Mouse (Mus musculus): ENCODE measurements around the gene Slc22a5.
"Not testable (repeated sequence)": the region's sequence is repeated elsewhere in the genome, so short reads cannot be mapped to it uniquely, and the experiment has no call there.

Slc22a5 gene

GRCm38 (mm10) chr11:53891505-53892451 lies at the start of gene Slc22a5:
Slc22a5 (minus strand) TSS chr11:53891660.
- peak; percentile 100 for DNase-seq (ENCODE audit: low read depth, low spot score)

DNA sequence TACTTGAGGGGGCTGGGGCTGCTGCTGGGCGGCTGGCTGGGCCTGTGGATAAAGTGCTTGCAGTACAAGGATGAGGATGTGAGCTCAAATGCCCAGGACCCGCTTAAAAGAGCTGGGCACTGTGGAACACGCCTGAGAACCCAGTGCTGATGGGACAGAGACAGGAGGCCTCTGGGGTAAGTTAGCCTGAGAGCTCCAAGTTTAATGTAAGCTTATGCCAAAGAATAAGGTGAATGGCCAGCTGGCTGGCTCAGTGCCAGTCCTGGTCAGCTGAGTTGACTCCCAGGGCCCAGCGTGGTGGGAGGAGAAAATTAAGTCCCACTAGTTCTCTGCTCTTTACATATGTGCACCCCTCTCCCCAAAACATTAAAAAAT lies 40.5 kb upstream of the Slc22a5 start:
- DNase-seq (ENCODE audit: low read depth, low spot score) = not testable (repeated sequence)

DNA sequence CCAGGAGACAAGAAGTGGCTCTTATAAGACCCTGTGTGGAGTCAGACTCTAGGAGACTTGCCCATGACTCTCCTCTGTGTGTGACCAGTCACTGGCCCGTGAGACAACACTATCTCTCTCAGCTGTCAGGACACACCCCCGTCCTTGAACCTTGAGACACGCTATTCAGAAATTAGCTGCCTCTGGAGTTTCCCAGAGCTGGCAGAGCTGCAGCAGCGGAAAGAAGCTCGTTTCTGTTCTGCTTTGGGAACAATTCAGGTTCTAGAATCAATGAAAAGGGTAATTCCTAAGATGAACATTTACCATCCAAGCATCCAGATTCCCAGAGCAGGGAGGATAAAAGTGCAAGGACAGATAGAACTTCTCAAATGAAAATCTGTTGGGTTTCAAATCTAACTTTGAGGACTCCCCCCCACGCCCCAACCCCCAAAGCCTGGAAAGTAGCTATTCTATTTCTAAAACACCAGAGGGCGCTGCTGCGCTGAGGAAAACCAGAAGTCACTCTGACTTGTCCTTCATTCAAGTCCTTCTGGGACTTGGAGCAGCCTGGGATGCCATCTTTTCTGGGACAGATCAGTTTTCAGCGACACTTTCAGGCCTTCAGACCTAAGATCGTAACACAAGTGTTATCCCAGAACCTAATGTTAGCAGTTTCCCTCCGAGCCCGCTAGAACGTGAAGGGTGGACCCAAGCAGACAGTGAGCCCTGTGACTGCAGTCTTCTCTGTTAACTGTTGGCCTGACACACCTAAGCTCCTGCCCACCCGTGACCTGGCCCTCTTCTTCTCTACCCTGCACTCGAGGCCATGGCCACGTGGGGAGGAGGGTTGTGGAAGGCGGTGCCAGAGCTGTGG lies 39.9 kb upstream of the Slc22a5 start:
- DNase-seq (ENCODE audit: low read depth, low spot score) = peak; percentile 63

DNA sequence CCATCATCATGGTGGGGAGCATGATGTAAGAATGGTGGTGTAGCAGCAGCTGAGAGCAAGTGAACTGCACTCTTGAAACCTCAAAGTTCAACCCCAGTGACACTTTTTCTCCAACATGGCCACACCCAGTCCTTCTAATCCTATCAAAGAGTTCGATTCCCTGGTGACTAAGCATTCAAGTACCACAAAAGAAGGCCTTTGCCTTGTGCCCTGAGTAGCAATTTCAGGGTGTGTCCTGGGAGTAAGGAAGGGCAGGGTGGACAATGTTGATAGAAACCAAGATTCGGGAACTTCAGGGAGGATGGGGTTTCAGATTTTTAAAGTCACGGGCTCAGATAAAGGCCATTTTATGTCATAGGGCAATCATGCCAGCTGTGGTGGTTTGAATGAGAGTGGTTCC lies 38.3 kb upstream of the Slc22a5 start:
- DNase-seq (ENCODE audit: low read depth, low spot score) = no peak

- DNase-seq (ENCODE audit: low read depth, low spot score) = no peak
Measured at GRCm38 (mm10) chr11:53928585-53928984, 37.1 kb upstream of the Slc22a5 start.

GRCm38 (mm10) chr11:53926303-53926702 lies 34.8 kb upstream of the Slc22a5 start:
- no peak for DNase-seq (ENCODE audit: low read depth, low spot score)

- DNase-seq (ENCODE audit: low read depth, low spot score) = no peak
Measured at GRCm38 (mm10) chr11:53918851-53919250, 27.4 kb upstream of the Slc22a5 start.

GRCm38 (mm10) chr11:53911011-53911410 lies 19.6 kb upstream of the Slc22a5 start:
- no peak for DNase-seq (ENCODE audit: low read depth, low spot score)

GRCm38 (mm10) chr11:53908686-53909085 lies 17.2 kb upstream of the Slc22a5 start:
- no peak for DNase-seq (ENCODE audit: low read depth, low spot score)

DNA sequence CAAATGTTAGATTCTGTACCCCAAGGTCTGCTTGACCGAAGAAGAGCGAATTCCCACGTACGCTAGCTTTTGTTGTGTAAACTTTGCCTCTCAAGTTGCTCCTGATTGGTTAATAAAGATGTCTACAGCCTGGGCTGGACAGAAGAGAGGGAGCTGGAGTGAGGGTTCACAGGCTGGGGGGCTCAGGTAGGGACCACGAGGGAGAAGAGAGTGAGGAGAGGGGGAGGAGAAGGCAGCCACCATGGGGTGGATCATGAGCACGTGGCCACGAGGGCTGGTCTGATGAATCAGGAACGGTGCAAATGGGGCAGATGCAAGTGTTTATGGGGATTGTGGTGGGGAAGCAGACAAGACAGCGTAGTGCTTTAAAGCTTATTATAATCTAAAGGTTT lies 13.1 kb upstream of the Slc22a5 start:
- DNase-seq (ENCODE audit: low read depth, low spot score) = no peak

DNA sequence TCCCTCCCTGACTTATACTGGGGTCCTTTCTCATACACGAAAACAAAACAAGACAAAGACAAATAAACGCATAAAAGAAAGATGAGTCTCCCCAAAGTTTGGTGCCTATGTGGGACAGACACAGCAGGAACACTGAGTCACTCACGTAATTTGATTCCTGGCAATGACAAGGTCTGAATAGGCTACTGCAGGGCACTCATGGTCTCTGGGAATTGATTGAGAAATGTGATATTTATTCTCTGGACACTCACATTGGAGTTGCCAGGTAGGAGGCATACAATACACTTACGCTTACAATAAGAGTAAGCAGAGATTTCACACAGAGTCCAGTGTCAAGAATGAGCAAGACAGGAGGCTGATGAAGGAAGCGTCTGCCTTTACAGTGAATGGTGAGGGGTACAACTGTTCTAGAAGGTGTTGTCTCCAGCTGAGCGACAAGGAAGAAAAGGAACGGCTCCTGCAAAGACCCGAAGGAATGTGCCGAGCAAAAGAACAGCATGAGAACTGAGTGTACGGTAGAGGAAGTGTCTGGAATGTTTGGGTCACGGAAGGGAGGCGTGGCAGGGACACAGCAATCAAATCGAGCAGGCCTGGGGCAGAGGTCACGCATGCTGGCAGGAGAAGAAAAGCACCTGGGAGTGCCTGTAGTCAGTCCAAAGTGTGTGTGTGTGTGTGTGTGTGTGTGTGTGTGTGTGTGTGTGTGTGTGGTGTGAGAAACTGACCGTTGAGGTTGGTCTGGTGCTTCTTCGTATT lies 12.5 kb upstream of the Slc22a5 start:
- DNase-seq (ENCODE audit: low read depth, low spot score) = no peak

DNA sequence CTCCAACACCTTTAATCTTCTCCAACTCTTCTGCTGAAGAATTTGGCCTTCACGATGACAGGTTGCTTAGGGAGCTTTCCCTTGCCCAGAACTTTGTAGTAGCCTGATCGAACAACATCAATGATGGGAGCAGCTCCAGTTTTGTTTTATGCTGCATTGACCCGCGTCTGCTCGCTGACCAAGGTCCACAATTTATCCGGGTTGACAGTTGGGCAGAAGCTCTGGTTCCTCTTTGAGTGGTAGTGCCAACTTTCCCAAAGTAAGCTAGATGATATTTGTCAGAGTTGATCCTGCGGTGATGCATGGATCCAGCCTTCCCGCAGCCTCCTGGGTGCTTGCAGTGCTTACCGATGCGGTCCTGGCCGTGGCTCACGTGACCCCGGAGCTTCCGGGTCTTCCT lies 11.3 kb upstream of the Slc22a5 start:
- no peak for DNase-seq (ENCODE audit: low read depth, low spot score)

- no peak for DNase-seq (ENCODE audit: low read depth, low spot score)
Measured at GRCm38 (mm10) chr11:53900991-53901390, 9.5 kb upstream of the Slc22a5 start.

- no peak for DNase-seq (ENCODE audit: low read depth, low spot score)
Measured at GRCm38 (mm10) chr11:53899981-53900380, 8.5 kb upstream of the Slc22a5 start.

DNA sequence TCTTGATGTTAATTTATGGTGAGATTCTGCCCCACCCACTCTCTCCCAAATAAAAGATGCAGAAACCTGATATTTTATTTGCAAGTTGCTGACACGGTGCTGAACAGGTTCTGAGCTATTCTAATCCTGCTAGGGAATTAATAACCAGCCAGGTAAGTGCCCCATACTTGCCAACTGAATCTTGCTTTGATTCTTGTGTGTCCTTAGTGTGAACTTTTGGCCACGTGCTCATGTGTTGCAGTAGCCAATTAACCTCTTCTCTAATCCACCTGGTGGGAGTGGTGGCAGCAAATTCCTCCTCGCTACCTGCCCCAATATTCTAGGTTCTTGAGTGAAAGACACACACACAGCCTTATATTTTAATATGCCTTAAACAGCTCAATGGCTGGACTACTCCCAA lies 7.5 kb upstream of the Slc22a5 start:
- no peak for DNase-seq (ENCODE audit: low read depth, low spot score)

DNA sequence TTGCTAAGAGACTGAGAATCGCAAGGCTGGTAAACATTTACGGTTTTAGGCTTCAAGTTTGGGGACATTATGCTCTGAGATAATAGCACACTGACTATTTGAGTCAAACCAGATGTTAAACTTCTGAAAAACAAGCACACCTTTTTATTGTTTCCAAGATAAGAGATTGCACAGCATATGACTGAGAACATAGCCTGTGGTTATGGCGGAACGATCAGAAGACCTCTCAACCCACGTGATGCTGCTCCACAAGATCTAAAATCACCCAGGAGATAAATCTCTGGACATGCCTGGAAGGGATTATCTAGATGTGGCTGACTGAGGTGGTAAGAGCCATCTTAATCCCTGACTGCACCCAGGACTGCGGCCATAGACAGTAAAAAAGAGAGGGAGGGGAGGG lies 5.5 kb upstream of the Slc22a5 start:
- no peak for DNase-seq (ENCODE audit: low read depth, low spot score)

DNA sequence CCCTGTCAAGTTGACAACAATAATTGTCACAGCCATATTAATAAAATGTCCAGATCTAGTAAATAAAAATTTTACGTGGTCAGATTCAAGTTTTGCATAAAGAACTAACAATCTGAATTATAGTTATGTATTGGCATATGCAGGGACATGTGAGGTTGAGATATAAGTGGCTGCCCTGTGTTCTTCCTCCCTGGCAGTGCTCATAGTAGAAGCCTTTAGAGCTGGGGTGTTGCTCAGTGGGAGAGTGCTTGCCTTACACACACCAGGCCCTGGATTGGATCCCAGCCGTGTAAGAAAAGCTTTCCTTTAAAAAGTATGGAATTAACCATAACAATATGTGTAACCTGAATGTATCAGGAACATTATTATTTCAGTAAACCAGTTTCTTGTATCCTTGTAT lies 2.0 kb upstream of the Slc22a5 start:
- DNase-seq (ENCODE audit: low read depth, low spot score) = peak; percentile 13

GRCm38 (mm10) chr11:53892716-53893416 lies 1.4 kb upstream of the Slc22a5 start:
- DNase-seq (ENCODE audit: low read depth, low spot score) = peak; percentile 74

DNA sequence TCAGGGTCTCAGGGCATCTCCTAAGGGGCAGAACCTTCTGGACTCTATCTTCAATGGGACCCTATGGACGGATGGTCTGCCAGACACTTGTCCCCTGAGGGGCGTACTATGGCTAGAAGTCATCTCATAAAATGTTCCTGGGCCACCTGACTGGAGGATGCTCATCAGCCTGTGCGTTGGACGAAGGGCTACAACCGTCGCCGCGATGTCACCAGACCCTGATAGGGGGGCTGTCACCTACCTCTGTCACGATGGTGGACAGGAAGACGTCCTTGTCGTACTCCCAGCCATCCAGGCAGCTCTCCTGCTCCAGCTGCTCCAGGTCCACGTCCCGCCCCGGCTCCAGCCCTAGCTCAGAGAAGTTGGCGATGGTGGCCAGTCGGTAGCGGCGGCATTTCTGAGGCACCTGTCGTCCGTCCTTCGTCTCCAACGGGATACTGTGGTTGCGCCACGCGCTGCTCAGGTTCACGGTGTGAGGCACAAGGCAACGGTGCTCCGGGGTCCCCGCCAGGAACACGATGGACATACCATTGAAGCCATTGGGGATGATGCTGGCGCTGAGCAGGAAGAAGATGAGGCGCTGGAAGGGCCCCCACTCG lies 455 bp downstream of the Slc22a5 start:
- no peak for DNase-seq (ENCODE audit: low read depth, low spot score)

DNA sequence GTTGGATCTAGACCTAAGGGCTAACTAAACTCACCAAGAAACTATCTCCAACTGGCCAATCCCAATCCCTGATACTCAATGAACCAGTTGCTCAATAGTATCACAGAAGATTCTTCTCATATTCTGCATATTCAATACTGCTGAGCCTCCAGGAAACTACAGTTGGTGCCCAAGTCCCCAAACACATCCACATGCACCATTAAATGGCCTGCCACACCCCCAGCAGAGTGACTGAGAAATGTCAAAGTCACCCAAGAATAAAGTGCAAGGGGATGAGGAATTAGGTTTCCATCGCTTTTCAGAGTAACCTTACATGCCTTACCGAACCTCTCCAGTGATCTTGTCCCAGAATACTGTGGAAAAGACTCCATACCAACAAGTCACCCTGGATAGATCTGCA lies 1.2 kb downstream of the Slc22a5 start:
- no peak for DNase-seq (ENCODE audit: low read depth, low spot score)

All from A20 (cell line).